Mouse (Mus musculus) hematopoietic stem cell, adult 5-6 weeks (primary cell): Measurements from ENCODE around the gene Mus81. TPM values are rescaled to one million over a fixed set of nuclear protein-coding genes. Genes with fewer than 3 reads are reported as not detected.
"Not testable (repeated sequence)": the region's sequence is repeated elsewhere in the genome, so short reads cannot be mapped to it uniquely, and the experiment has no call there.

ENCODE experiments used
- ATAC-seq, 2 experiments: fragments of 125-278 bp in 1 of 2; replicated peaks in 1 of 2; 2 replicates each; pipeline ENCODE4 v1.8.0; 2016 to 2017; ENCODE audit warnings: inconsistent platforms in 2 of 2, mild to moderate bottlenecking in 2 of 2, moderate number of reproducible peaks in 2 of 2, low read depth in 1 of 2, moderate TSS enrichment in 1 of 2; ENCODE audit not compliant: low FRiP score in 2 of 2, poor library complexity in 2 of 2, severe bottlenecking in 2 of 2, insufficient read depth in 1 of 2, low TSS enrichment in 1 of 2
- total RNA-seq: library from RNA; stranded (forward); fragments of 172-1452, 232-1000 nt; gene quantifications from 2 replicates; pipeline ENCODE4 v1.2.3, GENCODE M21; 2017

The Mus81 gene
- total RNA-seq, 1 experiment from 2014 or later = 7.9 TPM

DNA sequence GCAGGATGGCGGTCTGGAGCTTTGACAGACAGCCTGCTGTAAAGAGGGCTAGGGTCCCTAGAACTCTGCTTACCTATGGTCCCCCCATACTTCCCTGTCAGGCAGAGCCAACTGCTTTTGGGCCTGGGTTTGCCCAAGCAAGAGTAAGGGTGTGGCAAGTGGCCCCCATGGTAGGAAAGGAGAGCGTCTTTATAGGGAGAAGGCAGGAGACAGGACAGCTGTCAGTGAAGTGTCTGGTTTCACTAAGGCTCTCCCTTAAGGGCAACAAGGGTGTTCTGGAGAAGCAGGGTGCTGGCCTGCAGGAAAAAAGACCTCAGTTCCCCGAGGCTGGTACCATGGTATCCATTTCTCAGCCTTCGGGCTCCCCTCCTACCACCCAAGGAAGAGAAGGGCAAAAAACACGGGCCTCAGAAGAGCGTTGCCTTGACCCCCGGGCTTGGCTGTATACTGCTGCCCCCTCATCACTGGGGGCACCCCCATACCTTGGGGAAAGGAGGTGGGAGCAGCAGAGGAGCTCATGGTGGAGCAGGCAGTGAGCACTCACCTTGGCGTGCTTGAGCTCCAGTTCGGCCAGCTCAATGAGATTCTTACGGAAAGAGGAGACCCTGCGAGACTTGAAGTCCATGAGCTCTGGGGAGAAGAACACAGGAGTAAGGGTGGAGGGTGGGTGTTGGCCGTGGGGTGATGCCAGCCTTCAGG is 7.3 kb upstream of the Mus81 start:
- no peak for ATAC-seq

DNA sequence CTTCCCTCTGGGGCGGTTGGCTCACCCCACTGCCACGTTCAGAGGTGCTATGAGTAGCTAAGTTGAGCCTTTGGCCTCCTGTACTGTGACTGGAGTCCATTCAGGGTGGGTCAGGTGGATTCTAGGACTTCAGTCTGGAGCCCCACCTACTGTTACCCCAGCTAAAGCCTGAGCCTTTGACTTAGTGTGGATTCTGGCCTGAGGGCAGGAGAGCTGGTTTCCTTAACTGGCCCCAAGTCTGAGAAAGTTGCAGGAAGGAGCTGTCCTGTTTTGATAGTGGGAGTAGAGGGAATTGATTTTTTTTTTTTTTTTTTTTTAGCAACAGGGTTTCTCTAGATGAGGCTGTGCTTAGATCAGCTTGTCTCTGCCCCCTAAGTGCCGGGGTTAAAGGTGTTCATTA is 6.1 kb upstream of the Mus81 start:
- ATAC-seq = no peak

DNA sequence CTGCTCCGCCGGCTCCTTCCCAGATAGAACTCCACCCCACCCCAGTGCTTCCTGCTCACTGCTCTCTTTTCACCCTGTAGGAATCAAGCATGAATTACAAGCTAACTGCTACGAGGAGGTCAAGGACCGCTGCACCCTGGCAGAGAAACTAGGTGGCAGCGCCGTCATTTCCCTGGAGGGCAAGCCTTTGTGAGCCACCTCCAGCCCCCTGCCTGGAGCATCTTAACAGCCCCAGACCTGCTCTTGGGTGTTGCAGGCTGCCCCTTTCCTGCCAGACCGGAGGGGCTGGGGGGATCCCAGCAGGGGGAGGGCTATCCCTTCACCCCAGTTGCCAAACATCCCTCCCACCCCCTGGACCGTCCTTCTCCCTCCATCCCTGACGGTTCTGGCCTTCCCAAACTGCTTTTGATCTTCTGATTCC is 5.1 kb upstream of the Mus81 start:
- not testable (repeated sequence) for ATAC-seq

DNA sequence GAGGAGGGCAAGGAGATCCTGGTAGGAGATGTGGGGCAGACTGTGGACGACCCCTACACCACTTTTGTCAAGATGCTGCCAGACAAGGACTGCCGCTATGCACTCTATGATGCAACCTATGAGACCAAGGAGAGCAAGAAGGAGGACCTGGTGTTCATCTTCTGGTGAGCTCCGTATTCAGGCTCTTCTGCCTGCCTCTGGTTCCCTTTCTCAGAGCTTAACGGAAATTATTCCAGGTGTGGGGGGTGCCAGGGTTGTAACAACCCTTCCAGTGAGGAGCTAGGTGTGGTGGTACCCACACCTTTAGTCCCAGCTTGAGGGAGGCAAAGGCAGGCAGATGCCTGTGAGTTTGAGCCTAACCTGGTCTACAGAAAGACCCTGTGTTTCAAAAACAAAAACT is 4.4 kb upstream of the Mus81 start:
- ATAC-seq = no peak

DNA sequence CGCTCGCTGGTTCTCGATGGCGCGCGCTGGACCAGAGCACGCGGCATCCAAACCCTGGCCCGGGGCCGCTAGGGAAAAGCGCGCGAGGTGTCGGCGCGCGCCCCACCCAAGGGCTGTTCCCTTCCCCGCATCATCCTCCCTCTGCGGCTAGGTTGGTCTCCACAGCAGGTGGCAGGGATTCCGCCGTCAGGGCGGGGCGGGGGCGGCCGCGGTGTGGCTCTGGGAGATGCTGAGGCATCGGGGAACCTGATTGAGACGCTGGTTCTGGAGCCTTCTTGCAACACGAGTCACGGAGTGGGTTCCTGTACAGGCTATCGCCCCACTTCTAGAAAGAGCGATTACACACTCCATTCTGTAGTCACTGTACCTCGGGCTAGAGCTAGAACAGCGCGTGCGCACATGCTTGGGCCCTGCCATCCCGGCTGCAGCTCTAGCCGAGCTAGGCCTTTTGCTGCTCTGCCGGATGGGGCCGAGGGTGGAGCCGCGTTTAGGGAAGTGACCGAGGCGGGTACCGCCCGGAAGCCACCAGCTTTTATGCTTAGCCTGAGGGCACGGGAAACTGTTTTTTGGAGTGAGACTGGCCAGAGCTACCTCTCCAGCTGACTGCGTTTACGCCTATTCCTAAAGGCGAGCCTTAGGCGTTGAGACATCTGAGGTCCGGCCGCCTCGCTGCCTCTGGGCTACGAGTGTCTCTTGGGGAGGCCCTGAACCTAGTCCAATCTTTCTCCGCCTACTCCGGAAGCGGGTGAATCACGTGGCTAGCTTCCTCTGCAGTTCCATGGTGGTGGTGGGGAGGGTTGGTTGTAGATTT is 2.9 kb upstream of the Mus81 start:
- ATAC-seq = peak; percentile 35 to 43

DNA sequence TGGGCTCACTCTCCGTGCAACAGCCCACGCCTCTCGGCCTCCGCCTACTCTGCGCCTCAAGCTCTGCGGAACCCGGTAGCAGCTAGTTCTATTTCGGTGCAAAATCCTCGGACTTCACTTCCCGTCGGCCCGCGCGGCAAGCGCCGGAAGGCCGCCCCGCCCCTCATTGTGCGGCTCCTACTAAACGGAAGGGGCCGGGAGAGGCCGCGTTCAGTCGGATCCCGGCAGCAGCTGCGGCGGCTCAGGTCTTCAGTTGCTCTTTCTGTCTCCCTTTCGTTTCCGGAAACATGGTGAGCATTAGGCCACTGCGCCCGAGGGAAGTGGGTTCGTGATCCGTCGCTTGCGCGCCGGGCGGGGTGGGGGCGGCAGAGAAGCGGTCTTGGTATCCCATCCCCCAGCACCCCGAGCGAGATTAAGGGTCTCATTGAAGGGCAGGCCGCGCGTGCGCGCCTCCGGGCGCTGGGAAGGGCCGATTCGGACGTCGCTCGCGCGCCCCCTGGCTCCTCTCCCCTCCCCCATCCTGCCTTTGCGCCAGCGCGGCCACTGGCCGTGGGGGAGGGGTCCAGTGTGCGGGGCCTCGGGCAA is 2.2 kb upstream of the Mus81 start, which contains the start of gene Cfl1:
TSS of gene Cfl1 (plus strand) at position 143 of the 585 bp plus-strand sequence.
- ATAC-seq = peak; percentile 40 to 44

DNA sequence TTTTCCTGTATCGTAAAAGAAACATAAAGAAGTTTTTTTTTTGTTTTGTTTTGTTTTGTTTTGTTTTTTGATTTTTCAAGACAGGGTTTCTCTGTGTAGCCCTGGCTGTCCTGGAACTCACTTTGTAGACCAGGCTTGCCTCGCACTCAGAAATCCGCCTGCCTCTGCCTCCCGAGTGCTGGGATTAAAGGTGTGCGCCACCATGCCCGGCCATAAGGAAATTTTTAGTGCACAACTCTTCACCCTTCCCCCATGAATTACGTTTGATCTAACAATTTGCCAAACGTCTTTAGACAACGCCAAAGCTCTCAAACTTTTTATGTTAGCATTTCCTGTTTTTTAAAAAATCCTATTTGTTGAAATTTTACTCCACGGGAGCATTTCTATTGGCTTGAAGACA is 1.5 kb upstream of the Mus81 start:
- ATAC-seq = not testable (repeated sequence)

DNA sequence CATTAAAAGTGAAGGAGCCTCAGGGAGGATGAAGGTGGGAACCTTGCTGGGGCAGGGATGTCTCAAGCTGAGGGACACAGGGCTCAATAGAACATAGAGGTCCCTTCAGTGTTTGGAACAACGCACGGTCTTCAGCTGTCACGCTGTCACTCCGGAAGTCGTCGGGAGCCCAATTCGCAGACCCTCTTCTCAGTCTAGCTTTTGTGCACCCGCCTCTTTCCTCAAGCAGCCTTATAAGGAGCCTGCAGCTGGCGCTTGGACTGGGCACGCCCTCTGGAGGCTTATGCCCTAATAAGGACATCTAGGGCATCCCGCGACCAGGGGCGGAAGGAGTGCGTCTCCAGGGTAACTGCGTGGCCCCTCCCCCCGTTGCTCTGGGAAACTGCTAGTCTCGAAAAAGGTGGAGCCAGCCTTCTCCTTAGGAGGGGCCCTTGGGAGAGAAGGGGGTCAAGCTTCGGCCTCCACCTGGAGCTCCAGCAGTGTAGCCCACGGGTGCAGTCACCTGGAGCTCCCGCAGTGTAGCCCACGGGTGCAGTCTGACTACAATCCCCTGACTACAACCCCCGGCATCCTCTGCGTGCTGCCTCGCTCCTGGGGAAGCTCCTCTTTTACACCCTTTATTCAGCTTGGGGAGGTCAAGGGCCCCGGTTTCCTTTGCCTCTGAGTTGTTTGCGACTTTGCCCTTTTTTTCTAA is 823 bp upstream of the Mus81 start:
- ATAC-seq = peak; percentile 61 to 70

DNA sequence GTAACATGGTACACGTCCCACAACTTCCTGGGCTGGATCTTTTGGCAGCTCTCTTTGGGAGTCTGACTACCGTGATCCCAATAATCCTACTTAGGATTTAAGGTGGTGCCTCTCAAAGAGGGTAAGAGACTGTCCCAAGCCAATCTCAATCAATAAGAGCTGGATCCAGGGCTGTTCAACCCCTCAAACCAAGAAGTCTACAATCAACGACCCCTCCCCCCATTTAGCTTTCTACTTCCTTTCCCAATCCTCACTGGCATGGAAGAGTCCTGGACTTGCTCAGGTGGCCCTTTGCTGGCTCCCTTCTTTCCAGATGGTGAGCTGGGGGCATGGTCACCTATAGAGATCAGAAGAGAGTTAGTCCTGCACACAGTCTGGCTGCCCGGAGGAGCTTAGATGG is 1.4 kb downstream of the Mus81 start:
- no peak for ATAC-seq

DNA sequence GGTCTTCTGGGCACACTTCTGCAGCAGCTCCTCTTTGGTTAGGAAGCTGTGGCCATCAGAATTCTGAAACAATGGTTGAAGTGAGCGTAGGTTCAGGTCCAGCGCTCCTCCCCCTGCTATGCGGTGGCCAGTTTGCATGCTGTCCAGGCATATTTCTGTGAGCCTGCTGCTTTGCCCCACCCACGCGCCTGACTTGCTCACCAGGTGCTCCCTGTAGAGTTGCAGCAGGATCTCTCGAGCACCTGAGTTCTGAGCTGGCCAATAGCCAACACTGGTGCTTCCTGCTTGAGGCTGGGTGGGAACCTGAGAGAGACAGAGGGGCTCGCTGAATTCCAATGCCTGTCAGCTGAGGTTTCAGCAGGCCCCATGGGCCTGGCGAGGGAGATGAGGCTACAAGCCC is 1.9 kb downstream of the Mus81 start:
- ATAC-seq = no peak

DNA sequence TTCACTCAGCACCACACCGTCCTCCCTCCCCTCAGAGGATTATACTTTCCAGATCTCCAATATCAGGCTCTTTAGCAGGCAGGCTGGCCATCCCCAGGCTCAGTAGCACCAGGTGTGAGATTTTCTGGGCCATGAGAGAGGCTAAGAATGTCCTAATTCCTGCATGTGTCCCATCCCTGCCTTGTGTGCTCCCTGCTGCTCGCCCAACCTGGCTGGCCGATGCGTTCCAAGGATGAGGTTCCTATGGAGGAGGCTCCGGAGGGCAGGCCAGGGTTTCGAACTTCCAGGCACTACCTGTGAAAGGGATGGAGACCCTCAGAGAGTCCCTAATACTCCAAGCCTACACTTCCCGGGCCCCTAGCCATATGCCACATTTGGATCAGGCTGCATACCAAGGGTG is 2.4 kb downstream of the Mus81 start:
- ATAC-seq = no peak

DNA sequence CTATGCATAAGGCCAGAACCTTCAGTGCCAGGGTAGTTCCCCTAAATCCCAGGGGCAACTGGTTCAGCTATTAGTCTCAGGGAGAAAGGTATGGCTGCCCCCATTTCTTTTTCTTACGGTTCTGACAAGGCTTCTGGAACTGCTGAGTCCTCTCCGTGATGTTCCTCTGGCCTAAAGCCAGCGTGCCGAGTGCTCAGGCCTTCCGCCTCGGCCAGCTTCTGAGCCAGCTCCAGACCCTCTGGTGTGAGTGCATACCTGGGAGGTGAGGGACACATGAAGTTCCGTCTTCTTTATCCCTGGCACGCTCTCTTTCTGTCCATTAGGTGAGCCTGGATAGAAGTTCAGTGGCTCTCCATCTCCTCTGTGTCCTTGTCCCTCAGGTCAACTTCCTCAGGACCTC is 2.8 kb downstream of the Mus81 start:
- no peak for ATAC-seq

DNA sequence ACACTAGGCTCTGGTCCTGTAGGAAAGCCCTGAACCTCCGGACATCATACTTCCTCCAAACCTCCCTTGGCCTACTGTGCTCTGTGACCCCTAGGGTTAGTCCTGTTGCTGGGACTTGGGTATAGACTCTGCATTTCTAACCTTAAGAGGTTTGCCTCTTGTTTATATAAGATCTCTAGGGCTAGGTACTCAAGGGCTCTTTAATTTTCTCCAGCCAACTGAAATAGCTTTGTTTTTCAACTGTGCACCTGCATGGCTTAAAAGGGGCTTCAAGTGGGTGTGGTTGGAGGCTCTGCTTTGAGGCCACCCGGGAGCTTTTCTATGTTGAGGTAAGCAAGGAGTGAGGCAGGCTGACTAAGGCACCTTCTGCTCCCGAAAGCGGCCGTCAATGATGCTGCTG is 3.7 kb downstream of the Mus81 start:
- ATAC-seq = no peak

DNA sequence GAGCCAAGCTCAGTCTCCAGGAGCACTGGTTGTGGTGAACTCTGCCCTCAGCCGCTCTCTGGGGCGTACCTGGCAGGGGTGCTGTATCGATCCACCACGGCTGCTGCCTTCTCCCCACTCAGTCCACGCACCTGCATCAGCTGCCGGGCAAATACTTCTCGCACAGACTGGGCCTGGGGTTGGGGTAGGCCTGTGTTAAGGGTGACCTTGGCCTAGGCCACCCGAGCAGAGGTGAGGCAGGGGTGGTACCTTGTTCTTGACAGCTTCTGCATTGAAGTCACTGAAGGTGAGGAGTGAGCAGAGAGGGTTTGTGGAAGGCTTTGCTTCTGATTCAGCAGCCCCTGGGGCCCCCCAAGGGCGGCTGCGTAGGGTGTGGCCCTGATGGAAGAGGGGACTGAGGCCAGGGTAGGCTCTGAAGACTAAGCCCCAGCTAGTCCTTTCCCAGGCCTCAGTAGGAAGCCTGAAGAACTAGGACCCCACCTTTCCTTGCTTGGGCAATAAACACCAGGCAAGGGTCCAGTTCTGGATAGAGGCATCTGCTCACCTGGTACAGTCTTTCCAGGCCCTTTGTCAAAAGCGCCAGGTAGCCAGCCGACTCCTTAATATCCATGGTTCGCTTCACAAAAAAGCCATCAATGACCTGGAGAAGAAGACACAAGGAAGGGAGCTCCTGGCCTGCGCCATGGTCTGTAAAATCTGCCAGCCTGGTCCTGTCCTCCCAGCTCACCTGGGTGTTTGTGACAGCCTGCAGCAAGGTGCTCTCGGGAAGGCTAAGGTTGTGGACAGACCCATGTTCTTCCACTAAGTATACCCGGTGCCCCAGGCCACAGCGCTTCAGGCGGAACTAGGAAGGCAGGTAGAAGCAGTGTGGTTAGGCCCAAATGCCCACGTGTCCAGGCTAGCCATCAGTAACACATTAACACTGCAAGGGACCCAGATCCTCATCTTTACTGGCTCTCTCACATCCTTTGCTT is 4.5 kb downstream of the Mus81 start:
- ATAC-seq = no peak

DNA sequence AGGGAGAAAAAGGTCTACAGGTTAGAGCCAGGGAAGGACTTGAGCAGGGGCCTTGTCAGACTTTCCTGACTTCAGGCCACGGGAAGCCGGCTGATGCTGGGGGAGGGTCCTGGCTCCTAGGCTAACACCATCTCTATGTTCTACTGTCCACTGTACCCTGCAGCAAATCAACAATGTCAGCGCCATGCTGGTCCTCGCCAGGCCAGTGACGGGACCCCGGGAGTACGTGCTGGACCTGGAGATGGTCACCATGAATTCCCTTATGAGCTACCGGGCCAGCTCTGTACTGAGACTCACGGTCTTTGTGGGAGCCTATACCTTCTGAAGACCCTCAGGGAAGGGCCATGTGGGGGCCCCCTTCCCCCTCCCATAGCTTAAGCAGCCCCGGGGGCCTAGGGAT is 6.8 kb downstream of the Mus81 start:
- ATAC-seq = no peak

DNA sequence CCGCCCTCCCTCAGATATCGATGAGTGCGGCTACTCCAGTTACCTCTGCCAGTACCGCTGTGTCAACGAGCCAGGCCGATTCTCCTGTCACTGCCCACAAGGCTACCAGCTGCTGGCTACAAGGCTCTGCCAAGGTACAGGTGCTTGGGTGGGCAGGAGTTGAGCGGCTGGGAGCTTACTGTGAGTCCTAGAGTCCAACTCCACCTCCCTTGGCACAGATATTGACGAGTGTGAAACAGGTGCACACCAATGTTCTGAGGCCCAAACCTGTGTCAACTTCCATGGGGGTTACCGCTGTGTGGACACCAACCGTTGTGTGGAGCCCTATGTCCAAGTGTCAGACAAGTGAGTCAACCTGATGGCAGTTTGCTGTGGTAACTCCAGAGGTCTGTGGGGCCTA is 8.2 kb downstream of the Mus81 start:
- no peak for ATAC-seq
